Mouse (Mus musculus): ENCODE data around the gene Klra9. TPM values are rescaled to one million over a fixed set of nuclear protein-coding genes. Genes with fewer than 3 reads are reported as not detected.
"Not testable (repeated sequence)": the region's sequence is repeated elsewhere in the genome, so short reads cannot be mapped to it uniquely, and the experiment has no call there.

The Klra9 gene
- not detected in 2 replicates for polyA plus RNA-seq (2012; ENCODE audit: insufficient read depth, insufficient read length, missing spikeins)

- H3K27ac ChIP-seq (replicated peaks; ENCODE audit: low read depth, low read length); H3K4me3 ChIP-seq (ENCODE audit: insufficient read depth, low read depth, low read length); H3K4me1 ChIP-seq (ENCODE audit: control insufficient read depth, insufficient read depth, insufficient read length, low read length): not testable (repeated sequence)
Observed at GRCm38 (mm10) chr6:130193012-130193411, at the start of gene Klra9. Klra9 (minus strand) TSS chr6:130193112.

- no peak overlapping the region for H3K4me3 ChIP-seq (ENCODE audit: insufficient read depth, low read depth, low read length)
- H3K27ac ChIP-seq (replicated peaks; ENCODE audit: low read depth, low read length): no peak overlapping the region
- no peaks in the 10 kb centered on the region for H3K4me1 ChIP-seq (ENCODE audit: control insufficient read depth, insufficient read depth, insufficient read length, low read length)
Observed at GRCm38 (mm10) chr6:130237536-130237935, 44.6 kb upstream of the Klra9 start.

GRCm38 (mm10) chr6:130236635-130237034 lies 43.7 kb upstream of the Klra9 start:
- Histone ChIP-seq H3K4me1 (ENCODE audit: control insufficient read depth, insufficient read depth, insufficient read length, low read length) (no peaks in the 10 kb centered on the region), H3K27ac (replicated peaks; ENCODE audit: low read depth, low read length) (no peak overlapping the region), H3K4me3 (ENCODE audit: insufficient read depth, low read depth, low read length) (no peak overlapping the region)

DNA sequence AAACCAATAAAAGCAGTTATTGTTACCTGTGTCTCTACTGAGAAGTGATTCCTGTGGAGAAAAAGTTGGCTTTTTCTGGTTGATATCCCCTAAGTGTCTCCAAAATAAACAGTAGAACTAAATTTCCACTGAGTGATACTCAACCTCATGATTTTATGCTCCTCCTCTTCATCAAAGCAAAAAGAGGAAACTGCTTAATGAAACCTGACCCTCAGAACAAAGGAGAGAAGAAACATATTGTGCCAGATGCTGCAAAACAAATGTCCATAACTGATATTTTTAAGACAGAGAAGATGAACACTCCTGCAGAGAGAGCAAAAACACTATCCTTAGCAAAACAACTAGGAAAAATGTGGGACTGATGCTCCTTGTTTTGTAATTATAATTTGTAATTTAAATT lies 40.3 kb upstream of the Klra9 start, which contains the start of gene Klra7:
Gene Klra7, minus strand, starts transcription at position 101 of the 400 bp plus-strand sequence.
- no peak within 1 kb of the TSS for H3K27ac ChIP-seq (replicated peaks; ENCODE audit: low read depth, low read length)
- H3K4me3 ChIP-seq (ENCODE audit: insufficient read depth, low read depth, low read length): no peak within 1 kb of the TSS
- no peaks in the 10 kb centered on the region for H3K4me1 ChIP-seq (ENCODE audit: control insufficient read depth, insufficient read depth, insufficient read length, low read length)

- not testable (repeated sequence) for H3K27ac ChIP-seq (replicated peaks; ENCODE audit: low read depth, low read length); H3K4me3 ChIP-seq (ENCODE audit: insufficient read depth, low read depth, low read length); H3K4me1 ChIP-seq (ENCODE audit: control insufficient read depth, insufficient read depth, insufficient read length, low read length)
Observed at GRCm38 (mm10) chr6:130197453-130197852, 4.5 kb upstream of the Klra9 start.

- not testable (repeated sequence) for H3K4me1 ChIP-seq (ENCODE audit: control insufficient read depth, insufficient read depth, insufficient read length, low read length); H3K27ac ChIP-seq (replicated peaks; ENCODE audit: low read depth, low read length); H3K4me3 ChIP-seq (ENCODE audit: insufficient read depth, low read depth, low read length)
Observed at GRCm38 (mm10) chr6:130129798-130130197, 63.1 kb downstream of the Klra9 start, which contains the start of gene Klra8. Klra8 (minus strand) TSS chr6:130129898.

Other genes starting within 250 kb of the Klra9 start
- gene Klra6, start 166.2 kb downstream of the Klra9 start, polyA plus RNA-seq (2012; ENCODE audit: insufficient read depth, insufficient read length, missing spikeins): not detected in 2 replicates
- not detected in 2 replicates for gene Klra4, start 125.8 kb downstream of the Klra9 start, polyA plus RNA-seq (2012; ENCODE audit: insufficient read depth, insufficient read length, missing spikeins)
- gene Klra8, start 63.2 kb downstream of the Klra9 start, polyA plus RNA-seq (2012; ENCODE audit: insufficient read depth, insufficient read length, missing spikeins): not detected in 2 replicates
- gene Klra7, start 40.2 kb upstream of the Klra9 start, polyA plus RNA-seq (2012; ENCODE audit: insufficient read depth, insufficient read length, missing spikeins): not detected in 2 replicates
- not detected in 2 replicates for gene Klra10, start 88.8 kb upstream of the Klra9 start, polyA plus RNA-seq (2012; ENCODE audit: insufficient read depth, insufficient read length, missing spikeins)
- gene Klra3, start 144.5 kb upstream of the Klra9 start, polyA plus RNA-seq (2012; ENCODE audit: insufficient read depth, insufficient read length, missing spikeins): 1.2 TPM in 1 of 2 replicates, not detected in the other
- gene Klra1, start 193.8 kb upstream of the Klra9 start, polyA plus RNA-seq (2012; ENCODE audit: insufficient read depth, insufficient read length, missing spikeins): not detected in 2 replicates

Data from brown adipose tissue, adult 24 weeks (tissue).